8 mouse cellular contexts compared by ENCODE assay signal in genomic region chr5:31295606-31296141, GRCm38 (mm10). TPM values are rescaled to one million over a fixed set of nuclear protein-coding genes. Genes with fewer than 3 reads are reported as not detected.
DNase-seq lines count a peak whose midpoint lies in the region; ATAC-seq and TF ChIP-seq lines count a peak whose summit lies in the region.

Gene Fndc4 (minus strand): TSS chr5:31296080.

- peak; percentile 47 to 59 for DNase-seq in left cerebral cortex, adult 18-20 months (ENCODE audit: low spot score in 2 of 2)
- DNase-seq in left cerebral cortex, adult 11 months (ENCODE audit: low spot score) = no peak
- peak; percentile 74 to 77 for DNase-seq in cerebellum, adult 2 months
- peak; percentile 44 for DNase-seq in liver
- DNase-seq in spleen, adult 12 weeks (ENCODE audit: low spot score) = no peak

- H3K27me3 ChIP-seq in cerebellum, adult 2 months (ENCODE audit: control insufficient read depth, insufficient read depth, low read length) = no peaks in the 10 kb centered on the region
- H3K27me3 ChIP-seq in intestine, postnatal 0 days (replicated peaks; ENCODE audit: control insufficient read depth, insufficient read depth, low read length) = no peaks in the 10 kb centered on the region
- no peaks in the 10 kb centered on the region for H3K27me3 ChIP-seq in neural tube, embryonic 13.5 days

- no peaks in the 10 kb centered on the region for H3K9me3 ChIP-seq in intestine, postnatal 0 days (ENCODE audit: control insufficient read depth)
- H3K9me3 ChIP-seq in neural tube, embryonic 13.5 days = no peaks in the 10 kb centered on the region

- peak; percentile 58; the same call in 1 of the 2 replicates for TF ChIP-seq POLR2A in cerebellum, adult 2 months (IDR thresholded peaks at IDR 0.05; ENCODE audit: borderline replicate concordance, insufficient read depth, low read length)

- H3K4me1 ChIP-seq in cerebellum, adult 2 months (ENCODE audit: control insufficient read depth, insufficient read depth, low read length) = peaks cover 5% of the 10 kb centered on the region; the same call in 1 of the 2 replicates
- no peaks in the 10 kb centered on the region for H3K4me1 ChIP-seq in intestine, postnatal 0 days (replicated peaks; ENCODE audit: control insufficient read depth, insufficient read depth, low read length)
- peaks cover 29% of the 10 kb centered on the region for H3K4me1 ChIP-seq in neural tube, embryonic 13.5 days (replicated peaks)

- peak within 1 kb of the TSS; percentile 97 for H3K4me2 ChIP-seq in intestine, postnatal 0 days (replicated peaks; ENCODE audit: low read depth)
- peak within 1 kb of the TSS; percentile 85 for H3K4me2 ChIP-seq in neural tube, embryonic 13.5 days

- under 1% methylated on average over 46 of the region's 46 CpGs for WGBS in cerebellum, adult 2 months
- WGBS in intestine, postnatal 0 days = 0% methylated on average over 45 of the region's 46 CpGs
- under 1% methylated on average over 32 of the region's 46 CpGs for WGBS in neural tube, embryonic 13.5 days

- H3K36me3 ChIP-seq in intestine, postnatal 0 days (ENCODE audit: control insufficient read depth, insufficient read depth) = no peaks in the 10 kb centered on the region
- H3K36me3 ChIP-seq in neural tube, embryonic 13.5 days = peaks cover 20% of the 10 kb centered on the region

- peak within 1 kb of the TSS; percentile 92 for H3K27ac ChIP-seq in cerebellum, adult 2 months (ENCODE audit: insufficient read depth, low read length)
- H3K27ac ChIP-seq in intestine, postnatal 0 days (ENCODE audit: low read depth, low read length) = no peak within 1 kb of the TSS
- H3K27ac ChIP-seq in neural tube, embryonic 13.5 days (replicated peaks) = peak within 1 kb of the TSS; percentile 87

- TF ChIP-seq CTCF in cerebellum, adult 2 months (IDR thresholded peaks at IDR 0.05; ENCODE audit: borderline replicate concordance, insufficient read depth, low read depth, low read length) = no peak
- TF ChIP-seq CTCF in intestine, postnatal 0 days (IDR thresholded peaks at IDR 0.05; ENCODE audit: low read depth) = no peak

- H3K9ac ChIP-seq in intestine, postnatal 0 days (ENCODE audit: low read depth, low read length) = peak within 1 kb of the TSS; percentile 72
- peak within 1 kb of the TSS; percentile 92 for H3K9ac ChIP-seq in neural tube, embryonic 13.5 days

- peak; percentile 55; the same call in 1 of the 2 replicates for ATAC-seq in frontal cortex, adult (ENCODE audit: low TSS enrichment)
- ATAC-seq in intestine, postnatal 0 days = no peak; the same call in 1 of the 2 replicates
- ATAC-seq in neural tube, embryonic 13.5 days (ENCODE audit: low read depth) = peak; percentile 85

- H3K4me3 ChIP-seq in cerebellum, adult 2 months (replicated peaks; ENCODE audit: insufficient read depth, low read depth, low read length) = peak within 1 kb of the TSS; percentile 99
- peak within 1 kb of the TSS; percentile 67 for H3K4me3 ChIP-seq in intestine, postnatal 0 days (ENCODE audit: low read depth, low read length)
- H3K4me3 ChIP-seq in neural tube, embryonic 13.5 days = peak within 1 kb of the TSS; percentile 69

RNA-seq across cellular contexts. Expression of gene Fndc4, which starts in this region (rescaled TPM):
- total RNA-seq in left cerebral cortex, adult 18-20 months (2021) = 100 to 1,000 TPM; 159 to 160 TPM
- 184 and 190 TPM in 2 replicates for polyA plus RNA-seq in cerebellum, adult 2 months (2012; rRNA removed)
- 6.2 and 7.2 TPM in 2 replicates for polyA plus RNA-seq in intestine, postnatal 0 days (2015; fragmentation: Nextera tagmentation; extraction: Ambion mirVana)
- 79.1 and 82.0 TPM in 2 replicates for polyA plus RNA-seq in neural tube, embryonic 13.5 days (2015; fragmentation: Nextera tagmentation; extraction: Ambion mirVana)

Comparison
In these comparisons a context has a peak if more than half of its experiments do, and no peak if none do; other contexts are left out.
1. DNase-seq: peak in left cerebral cortex, adult 18-20 months (2 of 2), cerebellum, adult 2 months (2 of 2) and liver (single experiment); none in left cerebral cortex, adult 11 months (single experiment) and spleen, adult 12 weeks (single experiment).
2. Peak in every context shown above with its lines, with median percentiles within 50 percentile points of each other: H3K4me3 ChIP-seq.